Mouse (Mus musculus) G1E-ER4 (cell line): Measurements from ENCODE around the gene Trp53i13. TPM values are rescaled to one million over a fixed set of nuclear protein-coding genes. Genes with fewer than 3 reads are reported as not detected.

ENCODE experiments used
- GATA1 ChIP-seq: IDR thresholded peaks from one replicate; pipeline ENCODE4 v1.8.0; 2012; ENCODE audit warnings: low read length, inconsistent platforms
- polyA plus RNA-seq: library from polyadenylated mRNA; stranded (reverse); fragments of >175 nt; gene quantifications from 2 replicates; pipeline ENCODE4 v1.2.3, GENCODE M21; 2012

Trp53i13 gene
- polyA plus RNA-seq, 1 experiment, result 6.8 TPM

- no peak for TF ChIP-seq GATA1
Measured at GRCm38 (mm10) chr11:77512891-77513810, 2.6 kb downstream of the Trp53i13 start.

- TF ChIP-seq GATA1, result no peak
Measured at GRCm38 (mm10) chr11:77511336-77511735, 4.4 kb downstream of the Trp53i13 start.

- no peak for TF ChIP-seq GATA1
Measured at GRCm38 (mm10) chr11:77508068-77509021, 7.4 kb downstream of the Trp53i13 start.

GRCm38 (mm10) chr11:77507426-77507825, 8.4 kb downstream of the Trp53i13 start:
- no peak for TF ChIP-seq GATA1

- TF ChIP-seq GATA1, result no peak
Measured at GRCm38 (mm10) chr11:77506941-77507340, 8.8 kb downstream of the Trp53i13 start.

GRCm38 (mm10) chr11:77506273-77506672, 9.5 kb downstream of the Trp53i13 start:
- TF ChIP-seq GATA1, result no peak

GRCm38 (mm10) chr11:77505291-77505980, 10.3 kb downstream of the Trp53i13 start:
- TF ChIP-seq GATA1, result no peak

- TF ChIP-seq GATA1, result no peak
Measured at GRCm38 (mm10) chr11:77504377-77504776, 11.4 kb downstream of the Trp53i13 start.

GRCm38 (mm10) chr11:77503511-77503910, 12.3 kb downstream of the Trp53i13 start:
- TF ChIP-seq GATA1, result no peak

GRCm38 (mm10) chr11:77502481-77502880, 13.3 kb downstream of the Trp53i13 start:
- TF ChIP-seq GATA1, result no peak

- no peak for TF ChIP-seq GATA1
Measured at GRCm38 (mm10) chr11:77501971-77502370, 13.8 kb downstream of the Trp53i13 start.

- no peak for TF ChIP-seq GATA1
Measured at GRCm38 (mm10) chr11:77501392-77501791, 14.4 kb downstream of the Trp53i13 start.

GRCm38 (mm10) chr11:77500361-77501325, 15.1 kb downstream of the Trp53i13 start:
- TF ChIP-seq GATA1, result no peak

GRCm38 (mm10) chr11:77499354-77499753, 16.4 kb downstream of the Trp53i13 start:
- TF ChIP-seq GATA1, result no peak
